Mouse (Mus musculus) liver, postnatal 0 days (tissue): ENCODE data around the gene Dmbx1. TPM values are rescaled to one million over a fixed set of nuclear protein-coding genes. Genes with fewer than 3 reads are reported as not detected.

Experiments
- ATAC-seq: fragments of 200-750 bp; cut with Nextera tagmentation; 2 replicates; pipeline ENCODE4 v1.8.0; 2017; ENCODE audit warnings: mild to moderate bottlenecking, moderate library complexity
- DNase-seq: peaks from one replicate; pipeline ENCODE4 v3.0.0-alpha.2; 2016
- H3K27ac ChIP-seq: fragments of 300-500 bp; sonication (generic); 2 replicates; pipeline ENCODE4 v1.5.1; 2014; ENCODE audit warnings: antibody characterized with exemption, moderate library complexity, mild to moderate bottlenecking, low read depth
- H3K27me3 ChIP-seq: fragments of 300-500 bp; sonication (generic); 2 replicates; pipeline ENCODE4 v1.6.1; 2014; ENCODE audit warnings: low read length, control low read depth, mixed read lengths; ENCODE audit not compliant: insufficient read depth
- H3K36me3 ChIP-seq: fragments of 300-500 bp; sonication (generic); replicated peaks from 2 replicates; pipeline ENCODE4 v1.6.1; 2014; ENCODE audit warnings: mild to moderate bottlenecking, control low read depth, low read length, moderate library complexity, mixed read lengths; ENCODE audit not compliant: insufficient read depth
- H3K4me1 ChIP-seq: fragments of 300-500 bp; sonication (generic); 2 replicates; pipeline ENCODE4 v1.6.1; 2014; ENCODE audit warnings: antibody characterized with exemption, mild to moderate bottlenecking, control low read depth; ENCODE audit not compliant: insufficient read depth
- H3K4me2 ChIP-seq: fragments of 300-500 bp; sonication (generic); 2 replicates; pipeline ENCODE4 v1.6.1; 2014; ENCODE audit warnings: low read depth, mild to moderate bottlenecking, low read length, moderate library complexity, mixed read lengths
- H3K4me3 ChIP-seq: fragments of 300-500 bp; sonication (generic); 2 replicates; pipeline ENCODE4 v1.5.1; 2014; ENCODE audit warnings: low read depth, low read length
- H3K9ac ChIP-seq: fragments of 300-500 bp; sonication (generic); replicated peaks from 2 replicates; pipeline ENCODE4 v1.6.1; 2014; ENCODE audit warnings: mild to moderate bottlenecking, moderate library complexity
- H3K9me3 ChIP-seq: fragments of 300-500 bp; sonication (generic); 2 replicates; pipeline ENCODE4 v1.6.1; 2016; ENCODE audit warnings: mild to moderate bottlenecking, control low read depth, low read length, mixed read lengths
- CTCF ChIP-seq: sonication (generic); IDR thresholded peaks from 2 replicates; pipeline ENCODE4 v1.5.1; 2016; ENCODE audit warnings: antibody characterized with exemption, low read depth
- EP300 ChIP-seq: IDR thresholded peaks from 2 replicates; pipeline ENCODE4 v1.6.1; 2016; ENCODE audit warnings: antibody characterized with exemption, low read depth, mild to moderate bottlenecking
- WGBS: fragments of 180-500 bp; shearing (Covaris S2); extraction: QIAGEN DNeasy Blood & Tissue Kit; methylation state at CpG from one replicate; pipeline ENCODE4 v1.1.7; 2014; ENCODE audit not compliant: insufficient replicate concordance; 5-methylcytosine and 5-hydroxymethylcytosine counted together
- polyA plus RNA-seq: library from polyadenylated mRNA; unstranded; fragments of >200 nt; fragmentation: Nextera tagmentation; extraction: Ambion mirVana; gene quantifications from 2 replicates; pipeline ENCODE4 v1.2.1, GENCODE M21; 2015

Dmbx1 gene
- polyA plus RNA-seq, 1 experiment from 2014 or later, result not detected

GRCm38 (mm10) chr4:115885846-115886245 is 53.9 kb downstream of the Dmbx1 start:
- H3K27me3 ChIP-seq, result peaks cover 23% of the 10 kb centered on the region
- H3K27ac ChIP-seq, result no peak overlapping the region
- ATAC-seq, result no peak
- 70% methylated on average over 3 of the region's 3 CpGs for WGBS
- no peaks in the 10 kb centered on the region for H3K4me1 ChIP-seq
- no peak for DNase-seq
- TF ChIP-seq CTCF (no peak), EP300 (no peak)
- H3K36me3 ChIP-seq, result no peaks in the 10 kb centered on the region
- H3K9ac ChIP-seq, result no peak overlapping the region
- H3K4me3 ChIP-seq, result no peak overlapping the region
- H3K4me2 ChIP-seq, result no peak overlapping the region
- no peaks in the 10 kb centered on the region for H3K9me3 ChIP-seq

GRCm38 (mm10) chr4:115884022-115884421 is 55.7 kb downstream of the Dmbx1 start, which contains the start of gene Kncn:
Gene Kncn (plus strand): TSS chr4:115884400.
- Histone ChIP-seq H3K4me1 (no peaks in the 10 kb centered on the region), H3K27ac (no peak within 1 kb of the TSS), H3K4me2 (no peak within 1 kb of the TSS), H3K27me3 (0 out of 2 replicates have a peak, but pooled peaks cover 5% of the 10 kb centered on the region), H3K36me3 (no peaks in the 10 kb centered on the region), H3K4me3 (no peak within 1 kb of the TSS), H3K9ac (no peak within 1 kb of the TSS), H3K9me3 (no peaks in the 10 kb centered on the region)
- TF ChIP-seq EP300 (no peak), CTCF (no peak)
- ATAC-seq (no peak), DNase-seq (no peak)
- 76% methylated on average over 6 of the region's 6 CpGs for WGBS

GRCm38 (mm10) chr4:115882195-115882594 is 57.5 kb downstream of the Dmbx1 start:
- H3K36me3 ChIP-seq, result peaks cover 6% of the 10 kb centered on the region
- ATAC-seq (no peak), DNase-seq (no peak)
- 53% methylated on average over 4 of the region's 4 CpGs for WGBS
- no peaks in the 10 kb centered on the region for H3K9me3 ChIP-seq
- H3K27ac ChIP-seq, result no peak overlapping the region
- no peak for TF ChIP-seq EP300
- no peak for TF ChIP-seq CTCF
- no peak overlapping the region for H3K4me2 ChIP-seq
- no peak overlapping the region for H3K9ac ChIP-seq
- H3K4me1 ChIP-seq, result no peaks in the 10 kb centered on the region
- H3K27me3 ChIP-seq, result no peaks in the 10 kb centered on the region
- no peak overlapping the region for H3K4me3 ChIP-seq

DNA sequence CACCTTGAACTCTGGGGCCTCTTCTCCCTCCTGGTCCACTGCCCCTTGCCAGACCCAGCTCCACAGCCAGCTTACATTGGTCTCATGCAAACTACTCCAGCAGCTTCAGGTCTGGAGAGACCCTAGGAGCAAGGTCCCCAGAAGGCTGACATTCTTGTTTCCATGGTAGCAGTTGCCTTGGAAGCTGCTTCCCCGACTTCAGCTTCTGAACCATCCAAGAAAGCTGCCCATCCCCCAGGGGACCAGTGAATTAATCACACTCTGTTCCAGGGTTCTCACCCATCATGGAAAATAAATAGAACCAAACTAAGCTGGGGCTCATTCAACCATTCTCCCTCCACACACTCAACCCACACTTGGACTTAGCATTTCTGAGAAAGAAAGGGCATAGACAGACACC is 58.5 kb downstream of the Dmbx1 start:
- Histone ChIP-seq H3K36me3 (peaks cover 14% of the 10 kb centered on the region), H3K27ac (no peak overlapping the region), H3K9ac (no peak overlapping the region), H3K4me3 (no peak overlapping the region), H3K4me1 (no peaks in the 10 kb centered on the region), H3K9me3 (no peaks in the 10 kb centered on the region), H3K4me2 (no peak overlapping the region), H3K27me3 (no peaks in the 10 kb centered on the region)
- WGBS, result 21% methylated on average over 1 of the region's 1 CpGs
- TF ChIP-seq EP300, result no peak
- TF ChIP-seq CTCF, result no peak
- ATAC-seq, result no peak
- DNase-seq, result no peak

DNA sequence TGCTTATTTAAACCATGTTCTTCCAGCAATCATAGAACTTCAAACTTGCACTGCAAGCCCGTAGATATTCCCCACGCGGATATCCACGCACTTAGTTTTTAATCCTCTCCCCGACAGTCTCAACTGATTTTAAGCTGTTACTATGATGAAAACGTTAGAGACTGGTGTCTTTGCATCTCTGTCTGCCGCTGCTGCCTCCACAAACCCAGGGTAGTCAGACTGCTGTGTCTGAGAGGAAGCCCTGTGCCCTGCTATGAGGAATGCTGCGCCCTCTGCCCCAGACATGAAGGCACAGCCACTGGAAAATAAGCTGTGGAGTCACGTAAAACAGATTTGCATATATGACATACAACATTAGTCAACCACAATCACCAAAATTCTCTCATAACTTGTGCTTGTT is 60.9 kb downstream of the Dmbx1 start:
- WGBS, result 70% methylated on average over 9 of the region's 9 CpGs
- DNase-seq (no peak), ATAC-seq (no peak)
- H3K4me3 ChIP-seq, result no peak overlapping the region
- no peak for TF ChIP-seq CTCF
- TF ChIP-seq EP300, result no peak
- no peak overlapping the region for H3K9ac ChIP-seq
- H3K27ac ChIP-seq, result no peak overlapping the region
- H3K9me3 ChIP-seq, result no peaks in the 10 kb centered on the region
- H3K27me3 ChIP-seq, result no peaks in the 10 kb centered on the region
- H3K36me3 ChIP-seq, result peaks cover 37% of the 10 kb centered on the region
- no peaks in the 10 kb centered on the region for H3K4me1 ChIP-seq
- H3K4me2 ChIP-seq, result no peak overlapping the region

- Histone ChIP-seq H3K36me3 (peaks cover 43% of the 10 kb centered on the region), H3K27me3 (no peaks in the 10 kb centered on the region), H3K9ac (no peak overlapping the region), H3K4me2 (no peak overlapping the region), H3K4me3 (no peak overlapping the region), H3K9me3 (no peaks in the 10 kb centered on the region), H3K27ac (no peak overlapping the region), H3K4me1 (no peaks in the 10 kb centered on the region)
- TF ChIP-seq EP300, result no peak
- TF ChIP-seq CTCF, result no peak
- DNase-seq (no peak), ATAC-seq (no peak)
- 38% methylated on average over 11 of the region's 11 CpGs for WGBS
These were observed 61.5 kb downstream of the Dmbx1 start for GRCm38 (mm10) chr4:115878216-115878678.

- WGBS, result 91% methylated on average over 3 of the region's 3 CpGs
- no peak for TF ChIP-seq EP300
- no peak for TF ChIP-seq CTCF
- no peak overlapping the region for H3K4me3 ChIP-seq
- no peak overlapping the region for H3K9ac ChIP-seq
- ATAC-seq (no peak), DNase-seq (no peak)
- no peak overlapping the region for H3K4me2 ChIP-seq
- H3K4me1 ChIP-seq, result no peaks in the 10 kb centered on the region
- peaks cover 90% of the 10 kb centered on the region for H3K36me3 ChIP-seq
- H3K27me3 ChIP-seq, result no peaks in the 10 kb centered on the region
- H3K9me3 ChIP-seq, result no peaks in the 10 kb centered on the region
- H3K27ac ChIP-seq, result no peak overlapping the region
These were observed 66.5 kb downstream of the Dmbx1 start for GRCm38 (mm10) chr4:115873231-115873630.
